Mouse (Mus musculus) heart, adult 2 months (tissue): ENCODE results near the gene Gsg1l.

Experiments
- CTCF ChIP-seq: fragments of 200-600 bp; IDR thresholded peaks from 2 replicates; pipeline ENCODE4 v1.8.1; 2022; ENCODE audit warnings: antibody characterized with exemption, mild to moderate bottlenecking, moderate library complexity
- EP300 ChIP-seq: fragments of 200-500 bp; IDR thresholded peaks from 2 replicates; pipeline ENCODE4 v1.6.1; 2011; ENCODE audit warnings: low read depth, low read length, control low read depth; ENCODE audit not compliant: insufficient read depth
- POLR2A ChIP-seq: fragments of 200-500 bp; IDR thresholded peaks from 2 replicates; pipeline ENCODE4 v1.6.1; 2011; ENCODE audit warnings: mild to moderate bottlenecking, low read depth, low read length, control low read depth; ENCODE audit not compliant: insufficient read depth

DNA sequence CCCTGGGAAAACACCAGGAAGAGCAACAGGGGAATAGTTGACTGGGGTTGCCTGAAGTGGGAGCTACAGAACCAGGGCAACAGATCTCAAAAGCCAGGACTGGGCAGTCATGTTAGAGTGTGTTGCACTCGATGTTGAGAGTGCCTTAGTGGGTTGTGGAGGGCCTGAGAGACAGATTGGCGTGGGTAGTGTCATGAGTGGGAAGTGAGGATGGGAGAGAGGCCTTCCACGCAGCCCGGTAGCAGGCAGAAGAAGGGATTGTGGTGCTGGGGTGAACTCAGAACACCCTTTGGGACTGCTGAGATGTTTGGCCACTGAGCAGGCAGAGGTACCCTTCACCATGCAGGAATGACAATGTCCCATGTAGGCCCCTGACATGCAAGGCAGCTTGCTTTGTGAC, 185.2 kb downstream of the Gsg1l start:
- no peak for TF ChIP-seq CTCF
- TF ChIP-seq POLR2A, result no peak
- no peak for TF ChIP-seq EP300
